Mouse (Mus musculus) right cerebral cortex, postnatal 36 days (tissue): Measurements from ENCODE around the gene Grik5.
"Not testable (repeated sequence)": the region's sequence is repeated elsewhere in the genome, so short reads cannot be mapped to it uniquely, and the experiment has no call there.

Source experiments
- DNase-seq, 2 experiments: peaks; one replicate each; pipeline ENCODE4 v3.0.0; 2022; ENCODE audit warnings: low spot score in 2 of 2, mixed read lengths in 1 of 2

Gene Grik5

GRCm38 (mm10) chr7:25079496-25080026 lies 7.4 kb upstream of the Grik5 start:
- DNase-seq: no peak

DNA sequence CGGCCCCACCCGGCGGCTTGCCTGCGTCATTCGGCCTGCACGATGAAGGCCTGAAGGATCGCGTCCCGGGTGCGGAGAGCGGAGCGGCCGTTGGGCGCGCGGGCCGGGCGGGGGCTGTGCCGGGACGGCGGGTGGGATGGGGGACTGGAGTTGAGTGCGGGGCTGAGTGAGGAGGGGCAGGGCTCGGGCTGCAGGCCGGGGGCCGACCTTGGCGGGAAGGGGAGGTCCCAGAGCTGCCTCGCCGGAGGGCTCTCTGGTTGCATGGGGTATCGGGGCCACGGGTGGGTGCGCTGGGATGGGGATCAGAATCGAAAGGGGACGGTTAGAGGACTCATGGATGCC lies 5.2 kb upstream of the Grik5 start:
- no peak for DNase-seq

- peak; percentile 98 to 99 for DNase-seq
These were observed 4.7 kb upstream of the Grik5 start for GRCm38 (mm10) chr7:25076663-25077413.

DNA sequence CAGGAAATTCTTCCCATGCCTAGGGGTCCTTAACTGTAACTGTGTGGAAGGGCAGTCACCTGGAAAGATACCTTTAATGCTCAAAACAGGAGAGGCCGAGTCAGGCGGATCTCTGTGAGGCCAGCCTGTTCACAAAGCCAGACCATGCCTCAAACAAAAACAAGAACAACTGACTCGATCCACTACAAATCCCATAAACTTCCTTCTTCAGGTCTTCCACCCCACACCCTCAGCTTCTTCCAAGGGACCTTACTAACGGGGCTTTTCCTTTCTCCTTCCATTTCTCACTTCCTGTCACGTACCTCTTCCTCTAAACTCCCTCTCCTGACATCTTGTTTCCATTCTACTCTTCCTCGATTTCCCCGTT lies 4.1 kb upstream of the Grik5 start:
- no peak for DNase-seq

DNA sequence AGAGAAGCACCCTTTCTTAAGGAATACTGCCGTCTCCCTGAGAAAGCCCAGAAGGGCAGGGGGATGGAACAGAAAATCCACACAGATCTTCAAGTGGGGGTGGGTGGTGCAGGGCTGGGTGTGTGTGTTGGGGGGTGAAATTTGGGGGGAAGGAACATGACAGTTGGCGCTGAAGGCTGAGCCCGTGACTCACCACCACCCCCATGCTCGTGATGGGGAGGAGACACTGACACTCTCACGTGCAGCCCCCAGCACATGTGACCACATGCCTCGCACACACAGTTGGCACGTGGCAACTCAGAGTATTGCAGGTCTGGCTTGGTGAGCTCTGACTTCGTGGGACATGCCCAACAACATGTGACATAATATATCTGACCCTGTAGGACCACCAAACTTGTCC lies 1.8 kb upstream of the Grik5 start:
- DNase-seq: peak; percentile 83 to 84

GRCm38 (mm10) chr7:25072716-25073390 lies 707 bp upstream of the Grik5 start:
- peak; percentile 63 to 67 for DNase-seq

DNA sequence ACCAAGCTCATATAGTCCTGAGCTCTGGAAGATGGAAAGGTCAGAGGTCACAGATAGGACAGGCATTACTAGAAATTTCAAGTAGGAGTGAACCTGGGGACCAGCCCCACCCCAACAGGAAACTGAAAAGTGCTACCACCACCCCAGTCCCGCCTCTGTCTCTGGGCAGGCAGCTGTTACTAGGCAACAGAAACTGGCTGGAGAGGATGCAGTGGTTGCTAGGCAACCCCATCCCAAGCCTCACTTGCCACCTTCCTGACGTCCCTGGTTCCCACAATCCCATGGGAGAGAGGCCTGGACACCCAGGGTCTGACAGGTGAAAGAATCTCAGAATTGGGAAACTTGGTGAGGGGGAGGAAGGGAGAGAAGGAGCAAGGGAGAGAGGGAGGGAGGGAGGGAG lies 3.4 kb downstream of the Grik5 start:
- peak; percentile 76 to 85 for DNase-seq

DNA sequence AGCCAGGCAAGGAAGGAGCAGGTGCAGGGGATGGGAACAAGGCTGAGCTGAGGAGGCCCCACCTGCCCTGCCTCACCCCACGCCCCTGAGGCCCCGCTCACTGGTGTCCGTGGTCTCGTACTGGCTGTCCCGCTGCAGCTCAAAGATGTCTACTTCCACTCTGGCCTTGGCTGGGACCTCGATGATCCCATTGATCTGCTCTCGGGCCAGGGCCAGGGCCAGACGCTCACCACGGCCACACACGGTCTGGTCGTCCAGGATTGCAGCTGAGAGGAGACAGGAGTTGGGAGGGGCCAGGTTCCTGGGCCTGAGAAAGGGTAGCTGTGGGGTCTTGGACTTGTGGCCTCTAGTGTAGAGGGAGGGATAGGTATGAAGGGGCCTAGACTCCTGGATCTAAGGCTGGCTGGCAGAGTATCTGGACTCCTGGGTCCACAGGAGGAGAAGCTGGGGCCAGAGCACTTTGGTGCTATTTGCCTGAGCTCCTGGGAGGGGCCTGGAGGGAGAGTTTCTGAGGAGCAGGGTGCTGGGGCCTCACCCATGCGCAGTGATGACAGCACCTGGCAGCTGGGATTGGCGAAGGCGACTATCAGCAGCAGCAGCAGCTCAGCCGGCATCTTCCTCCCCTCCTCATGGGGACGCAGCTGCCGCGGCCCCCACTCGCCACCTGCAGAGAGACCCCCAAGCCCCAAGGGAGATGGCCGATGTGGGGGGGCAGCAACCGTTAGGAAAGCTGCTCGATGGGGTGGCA lies 4.1 kb downstream of the Grik5 start:
- no peak for DNase-seq

DNA sequence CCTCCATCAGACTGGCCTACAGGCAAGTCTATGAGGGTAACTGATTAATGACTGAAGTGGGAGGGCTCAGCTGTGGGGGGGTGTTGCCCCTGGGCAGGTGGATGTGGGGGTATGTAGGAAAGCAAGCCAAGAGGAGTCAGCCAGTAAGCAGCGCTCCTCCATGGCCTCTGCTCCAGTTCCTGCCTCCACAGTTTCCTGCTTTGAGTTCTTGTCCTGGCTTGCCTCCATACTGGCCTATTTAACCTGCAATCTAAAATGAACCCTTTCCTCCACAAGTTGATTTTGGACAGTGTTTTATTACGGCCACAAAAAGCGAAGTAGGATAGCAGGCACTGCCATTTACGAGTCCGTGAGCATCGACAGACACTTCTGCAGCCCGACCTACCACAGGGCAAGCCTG lies 4.8 kb downstream of the Grik5 start:
- DNase-seq: no peak

- peak; percentile 65 to 76 for DNase-seq
These were observed 8.2 kb downstream of the Grik5 start for GRCm38 (mm10) chr7:25063900-25064299.

DNA sequence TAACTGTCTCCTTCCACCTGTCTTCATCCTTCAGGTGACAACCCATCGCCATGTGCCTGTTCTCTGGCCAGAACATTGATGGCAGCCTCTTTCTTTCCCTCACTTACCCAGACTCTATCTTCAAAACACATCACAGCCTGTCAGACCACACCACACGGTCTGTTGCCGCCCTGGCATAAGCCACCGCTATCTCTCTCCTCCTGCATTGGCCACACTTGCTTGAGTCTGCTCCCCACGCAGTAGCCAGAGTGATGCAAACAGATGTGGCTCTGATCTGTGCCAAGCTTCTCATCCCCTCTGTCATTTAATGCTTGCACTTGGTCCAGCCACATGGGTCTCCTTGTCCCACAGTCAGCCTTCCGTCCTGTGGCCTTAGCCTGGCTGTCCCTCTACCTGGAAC lies 8.8 kb downstream of the Grik5 start:
- no peak for DNase-seq

GRCm38 (mm10) chr7:25058836-25059235 lies 13.3 kb downstream of the Grik5 start:
- no peak for DNase-seq

GRCm38 (mm10) chr7:25058394-25058793 lies 13.8 kb downstream of the Grik5 start:
- no peak for DNase-seq

GRCm38 (mm10) chr7:25057888-25058287 lies 14.3 kb downstream of the Grik5 start:
- no peak for DNase-seq

DNA sequence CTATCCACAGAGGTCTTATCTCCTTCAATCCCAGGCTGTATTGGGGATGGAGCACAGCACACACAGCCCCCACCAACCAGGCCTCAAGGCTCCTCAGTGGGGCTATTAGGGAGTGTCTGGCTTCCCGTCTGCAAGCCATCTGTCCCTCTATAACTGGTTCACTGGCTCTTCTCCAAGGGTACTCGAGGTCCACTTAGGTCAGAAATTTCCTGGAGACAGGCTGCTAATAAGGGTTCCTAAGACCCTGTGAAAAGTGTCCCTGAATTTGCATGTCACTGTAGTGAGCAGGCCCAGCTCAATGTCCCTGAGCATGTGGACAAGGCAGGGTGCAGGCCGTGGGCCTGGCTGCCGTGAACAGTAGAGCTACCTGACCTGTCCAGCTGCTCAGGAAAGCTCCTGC lies 15.2 kb downstream of the Grik5 start:
- no peak for DNase-seq

GRCm38 (mm10) chr7:25052587-25052986 lies 19.6 kb downstream of the Grik5 start:
- no peak for DNase-seq

DNA sequence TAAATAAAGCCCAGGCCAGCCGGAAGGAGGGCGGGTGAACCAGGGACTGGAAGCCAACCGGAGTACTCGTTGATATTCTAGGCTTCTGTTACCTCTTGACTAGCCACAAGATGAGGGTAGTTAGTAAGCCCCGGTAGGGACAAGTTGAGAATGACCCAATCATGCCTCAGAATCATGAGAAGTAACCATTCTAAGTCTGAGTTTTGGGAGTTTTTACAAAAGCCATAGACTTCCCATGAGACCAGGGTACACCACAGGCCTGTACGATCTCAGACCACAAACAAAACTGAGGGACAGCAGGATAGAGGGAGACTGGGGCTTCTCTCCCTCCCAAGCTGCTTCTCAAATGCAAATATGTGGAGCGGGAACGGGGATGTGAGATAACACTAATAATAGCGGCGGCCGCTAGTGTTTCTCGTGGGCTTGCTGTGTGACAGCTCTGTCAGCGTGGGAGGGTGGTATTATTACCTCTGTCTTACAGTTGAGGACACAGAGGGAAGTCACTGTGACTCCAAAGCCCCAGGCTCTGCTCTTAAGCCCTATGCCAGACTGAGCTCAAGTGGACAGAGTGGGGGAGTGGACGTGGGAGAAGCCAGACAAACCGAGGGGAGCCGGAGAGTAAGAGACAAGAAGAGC lies 22.7 kb downstream of the Grik5 start:
- DNase-seq: peak; percentile 41 to 62

GRCm38 (mm10) chr7:25047363-25047762 lies 24.8 kb downstream of the Grik5 start:
- peak; percentile 48 to 60 for DNase-seq

DNA sequence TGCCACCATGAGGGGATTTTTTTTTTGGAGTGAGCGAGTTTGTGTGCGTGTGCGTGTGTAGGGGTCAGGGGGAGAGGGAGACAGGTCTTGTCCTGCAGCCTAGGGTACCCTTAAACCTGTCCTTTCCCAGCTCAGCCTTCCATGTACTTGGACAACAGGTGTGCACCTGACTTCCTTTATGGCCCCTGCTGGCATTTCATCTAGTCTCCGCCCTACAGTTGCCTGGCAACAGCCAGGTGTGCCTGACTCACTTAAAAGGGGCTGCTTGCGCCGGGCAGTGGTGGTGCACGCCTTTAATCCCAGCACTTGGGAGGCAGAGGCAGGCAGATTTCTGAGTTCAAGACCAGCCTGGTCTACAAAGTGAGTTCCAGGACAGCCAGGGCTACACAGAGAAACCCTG lies 27.5 kb downstream of the Grik5 start:
- DNase-seq: not testable (repeated sequence)

DNA sequence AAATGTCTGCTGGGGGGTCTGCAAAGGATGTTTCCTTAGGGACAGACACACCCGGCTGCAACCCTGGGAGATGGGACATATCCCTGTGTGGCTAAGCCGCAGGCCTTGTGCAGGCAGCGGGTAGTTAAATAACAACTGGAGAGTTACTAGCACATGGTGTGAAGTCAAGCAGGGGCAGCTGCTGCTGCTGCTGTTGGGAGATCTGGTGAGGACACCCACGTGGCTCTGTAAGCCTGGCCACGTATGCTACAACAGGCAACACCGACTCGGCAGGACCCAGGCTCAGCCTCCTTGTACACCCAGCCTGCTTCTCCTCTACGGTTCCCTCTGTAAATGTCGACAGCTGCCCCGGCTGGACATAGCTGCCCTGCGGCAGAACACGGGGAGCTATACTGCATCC lies 30.2 kb downstream of the Grik5 start:
- DNase-seq: peak; percentile 55 to 78

GRCm38 (mm10) chr7:25035916-25036315 lies 36.2 kb downstream of the Grik5 start:
- peak; percentile 65 to 72 for DNase-seq

DNA sequence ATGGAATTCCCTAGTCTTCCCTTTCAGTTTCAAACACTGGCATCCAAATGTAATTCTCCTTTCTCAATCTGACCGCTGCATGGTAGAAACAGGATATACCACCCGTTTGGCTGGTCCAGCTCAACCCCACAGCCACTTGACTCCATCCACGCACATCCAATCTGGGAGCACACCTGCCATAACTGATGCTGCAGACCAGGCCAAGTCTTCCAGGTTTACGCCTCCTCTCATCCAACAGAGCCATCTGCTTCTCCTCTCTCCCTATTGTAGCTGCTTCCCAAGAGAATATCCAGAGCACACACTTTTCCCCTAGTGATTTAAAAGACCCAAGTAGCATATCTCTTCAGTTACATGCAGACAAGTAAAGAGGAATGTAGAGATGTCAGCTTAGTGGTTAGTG lies 37.4 kb downstream of the Grik5 start:
- peak; percentile 47 to 58 for DNase-seq
